Mouse (Mus musculus) neural tube, embryonic 11.5 days (tissue): Measurements from ENCODE around the gene Milr1. TPM values are rescaled to one million over a fixed set of nuclear protein-coding genes. Genes with fewer than 3 reads are reported as not detected.
A peak's percentile ranks its signal among the peaks of the same experiment; 100 is the strongest.
"Not testable (repeated sequence)": the region's sequence is repeated elsewhere in the genome, so short reads cannot be mapped to it uniquely, and the experiment has no call there.

ENCODE experiments used
- ATAC-seq: fragments of 200-750 bp; cut with Nextera tagmentation; 2 replicates; pipeline ENCODE4 v1.8.0; 2017; ENCODE audit warnings: moderate number of reproducible peaks, mild to moderate bottlenecking, moderate TSS enrichment, moderate library complexity; ENCODE audit not compliant: insufficient read depth, low FRiP score, low TSS enrichment
- DNase-seq: peaks from one replicate; pipeline ENCODE4 v3.0.0-alpha.2; 2015; ENCODE audit warnings: low spot score
- H3K27ac ChIP-seq: fragments of 300-500 bp; sonication (generic); 2 replicates; pipeline ENCODE4 v1.5.1; 2014; ENCODE audit warnings: low read depth, mild to moderate bottlenecking, low read length
- H3K27me3 ChIP-seq: fragments of 300-500 bp; sonication (generic); 2 replicates; pipeline ENCODE4 v1.6.1; 2014; ENCODE audit warnings: mild to moderate bottlenecking, low read length, mixed read lengths; ENCODE audit not compliant: control insufficient read depth, insufficient read depth
- H3K36me3 ChIP-seq: fragments of 300-500 bp; sonication (generic); 2 replicates; pipeline ENCODE4 v1.6.1; 2014; ENCODE audit warnings: mild to moderate bottlenecking, low read length, moderate library complexity, mixed read lengths; ENCODE audit not compliant: control insufficient read depth, insufficient read depth
- H3K4me1 ChIP-seq: fragments of 300-500 bp; sonication (generic); 2 replicates; pipeline ENCODE4 v1.6.1; 2014; ENCODE audit warnings: low read length, mixed read lengths; ENCODE audit not compliant: control insufficient read depth, insufficient read depth
- H3K4me2 ChIP-seq: fragments of 300-500 bp; sonication (generic); 2 replicates; pipeline ENCODE4 v1.6.1; 2014; ENCODE audit warnings: low read depth, mild to moderate bottlenecking, moderate library complexity
- H3K4me3 ChIP-seq: fragments of 300-500 bp; sonication (generic); 2 replicates; pipeline ENCODE4 v1.5.1; 2014; ENCODE audit warnings: low read depth, low read length
- H3K9ac ChIP-seq: fragments of 300-500 bp; sonication (generic); 2 replicates; pipeline ENCODE4 v1.6.1; 2014; ENCODE audit warnings: mild to moderate bottlenecking, low read length
- H3K9me3 ChIP-seq: fragments of 300-500 bp; sonication (generic); 2 replicates; pipeline ENCODE4 v1.6.1; 2016; ENCODE audit warnings: low read length; ENCODE audit not compliant: control insufficient read depth
- WGBS: fragments of 180-500 bp; shearing (Covaris S2); extraction: QIAGEN DNeasy Blood & Tissue Kit; methylation state at CpG from one replicate; pipeline ENCODE4 v1.1.7; 2014; 5-methylcytosine and 5-hydroxymethylcytosine counted together
- polyA plus RNA-seq: library from polyadenylated mRNA; unstranded; fragments of >200 nt; fragmentation: Nextera tagmentation; extraction: Ambion mirVana; gene quantifications from 2 replicates; pipeline ENCODE4 v1.2.1, GENCODE M21; 2014

Gene Milr1
- polyA plus RNA-seq, 1 experiment from 2014 or later, result 0.61 TPM

DNA sequence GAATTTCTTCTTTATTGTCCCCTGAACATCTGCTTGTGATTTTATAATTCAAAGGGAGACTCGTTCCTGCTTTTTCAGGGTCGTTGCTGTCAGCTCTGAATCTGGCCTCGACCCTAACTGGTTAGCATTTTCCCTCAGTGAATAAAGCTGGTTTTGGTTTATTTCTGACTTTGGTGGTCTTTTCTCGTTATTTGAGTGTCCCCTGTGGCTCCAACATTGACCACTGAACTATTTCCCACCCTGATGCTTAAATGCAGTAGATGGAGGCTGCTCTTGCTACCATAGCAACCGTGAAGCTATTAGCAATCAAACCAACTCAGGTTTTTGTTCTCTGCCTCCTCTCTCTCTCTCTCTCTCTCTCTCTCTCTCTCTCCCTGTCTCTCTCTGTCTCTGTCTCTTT lies 23.1 kb upstream of the Milr1 start:
- ATAC-seq (no peak), DNase-seq (no peak)
- H3K4me2 ChIP-seq, result no peak overlapping the region
- no peaks in the 10 kb centered on the region for H3K36me3 ChIP-seq
- no peak overlapping the region for H3K9ac ChIP-seq
- 41% methylated on average over 5 of the region's 5 CpGs for whole genome bisulfite sequencing
- H3K27me3 ChIP-seq, result no peaks in the 10 kb centered on the region
- no peaks in the 10 kb centered on the region for H3K9me3 ChIP-seq
- H3K4me3 ChIP-seq, result no peak overlapping the region
- no peaks in the 10 kb centered on the region for H3K4me1 ChIP-seq
- H3K27ac ChIP-seq, result no peak overlapping the region

DNA sequence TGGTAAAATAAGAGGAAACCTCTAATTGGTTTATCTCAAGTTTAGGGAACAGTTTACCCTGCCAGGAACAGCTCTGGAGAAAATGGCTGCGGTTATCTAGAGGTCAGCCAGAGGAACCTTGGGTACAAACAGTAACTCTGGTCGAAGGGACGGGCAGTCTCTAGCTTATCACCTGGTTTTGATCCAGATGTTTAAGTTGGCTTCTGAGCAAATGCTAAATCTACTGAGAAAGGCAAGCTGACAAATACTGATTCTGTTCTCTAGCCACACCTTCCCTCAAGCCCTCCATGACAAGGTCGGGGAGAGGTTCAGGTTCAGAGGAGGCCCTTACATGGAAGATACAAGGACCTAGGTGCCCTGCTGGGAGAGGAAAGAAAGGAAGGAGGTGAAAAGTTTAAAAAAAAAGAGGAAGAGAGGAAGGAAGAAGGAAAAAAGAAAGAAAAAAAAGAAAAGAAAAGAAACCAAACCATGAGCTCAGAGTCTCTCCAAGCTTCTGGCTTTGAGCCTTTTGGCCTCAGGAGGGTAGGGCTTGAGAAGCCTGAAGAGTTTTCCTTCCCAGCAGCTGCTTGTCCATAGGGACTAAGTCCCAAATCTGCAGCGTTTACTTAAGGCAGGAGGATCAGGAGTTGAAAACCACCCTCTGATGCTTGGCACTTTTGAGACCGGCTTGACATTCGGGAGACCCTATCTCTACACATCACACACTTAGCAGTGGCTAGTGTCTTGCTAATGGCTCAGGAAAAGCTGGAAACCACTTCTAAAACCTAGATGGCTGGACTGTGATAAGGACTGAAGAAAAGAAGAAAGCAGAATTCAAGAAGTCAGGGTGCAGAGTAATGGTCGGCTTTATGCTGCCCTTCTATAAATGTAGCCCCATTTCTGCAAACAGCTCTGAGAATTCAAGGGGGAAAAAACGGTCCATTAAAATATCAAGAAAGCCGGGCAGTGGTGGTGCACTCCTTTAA lies 22.3 kb upstream of the Milr1 start:
- Histone ChIP-seq H3K9me3 (no peaks in the 10 kb centered on the region), H3K4me1 (no peaks in the 10 kb centered on the region), H3K27ac (no peak overlapping the region), H3K36me3 (no peaks in the 10 kb centered on the region), H3K4me2 (no peak overlapping the region), H3K9ac (no peak overlapping the region), H3K27me3 (no peaks in the 10 kb centered on the region), H3K4me3 (no peak overlapping the region)
- ATAC-seq (no peak), DNase-seq (no peak)
- 83% methylated on average over 10 of the region's 10 CpGs for WGBS

DNA sequence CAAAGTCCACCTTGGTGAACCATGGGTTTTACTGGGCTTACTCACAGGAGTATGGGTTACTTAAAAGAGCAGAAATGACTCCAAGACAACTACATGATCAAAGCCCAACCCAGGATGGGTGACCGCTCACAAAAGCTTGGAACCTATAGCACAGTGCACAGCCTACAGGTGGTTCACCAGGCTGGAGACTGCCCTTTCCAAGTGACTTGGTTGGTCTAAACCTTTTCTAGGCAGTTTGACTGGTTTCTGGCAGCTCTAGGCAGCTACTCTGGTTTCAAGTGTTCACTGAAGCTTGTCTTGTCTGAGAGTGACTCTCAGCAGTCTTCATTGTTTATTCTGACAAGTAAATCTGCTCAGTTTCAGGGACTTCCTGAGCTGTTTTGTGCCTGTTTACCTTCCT lies 21.4 kb upstream of the Milr1 start:
- H3K9me3 ChIP-seq, result no peaks in the 10 kb centered on the region
- 88% methylated on average over 1 of the region's 1 CpGs for WGBS
- H3K4me3 ChIP-seq, result no peak overlapping the region
- no peak for DNase-seq
- ATAC-seq, result no peak
- H3K4me1 ChIP-seq, result no peaks in the 10 kb centered on the region
- H3K27ac ChIP-seq, result no peak overlapping the region
- H3K27me3 ChIP-seq, result no peaks in the 10 kb centered on the region
- no peak overlapping the region for H3K4me2 ChIP-seq
- no peak overlapping the region for H3K9ac ChIP-seq
- H3K36me3 ChIP-seq, result no peaks in the 10 kb centered on the region

DNA sequence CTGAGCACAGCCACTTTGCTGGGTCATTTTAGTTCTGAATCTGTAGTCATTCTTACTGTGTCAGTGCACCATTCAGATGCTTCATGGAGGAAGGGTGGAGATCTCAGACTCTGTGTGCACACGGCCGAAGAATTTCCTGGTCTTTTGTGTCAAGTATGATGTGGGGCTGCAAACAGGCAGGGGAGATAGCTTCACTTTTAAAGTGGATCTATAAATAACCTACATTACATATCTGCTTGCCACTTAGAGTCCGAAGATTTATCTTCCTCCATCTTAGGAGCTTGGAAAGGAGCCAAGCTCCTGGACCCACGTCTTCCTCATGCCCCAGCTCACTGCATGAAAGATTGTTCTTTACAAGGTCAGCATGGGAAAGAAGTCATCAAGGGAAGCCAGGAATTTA lies 20.3 kb upstream of the Milr1 start:
- Histone ChIP-seq H3K27ac (no peak overlapping the region), H3K4me1 (no peaks in the 10 kb centered on the region), H3K9ac (no peak overlapping the region), H3K4me2 (no peak overlapping the region), H3K9me3 (no peaks in the 10 kb centered on the region), H3K27me3 (no peaks in the 10 kb centered on the region), H3K36me3 (no peaks in the 10 kb centered on the region), H3K4me3 (no peak overlapping the region)
- no peak for ATAC-seq
- 81% methylated on average over 4 of the region's 4 CpGs for WGBS
- DNase-seq, result no peak

DNA sequence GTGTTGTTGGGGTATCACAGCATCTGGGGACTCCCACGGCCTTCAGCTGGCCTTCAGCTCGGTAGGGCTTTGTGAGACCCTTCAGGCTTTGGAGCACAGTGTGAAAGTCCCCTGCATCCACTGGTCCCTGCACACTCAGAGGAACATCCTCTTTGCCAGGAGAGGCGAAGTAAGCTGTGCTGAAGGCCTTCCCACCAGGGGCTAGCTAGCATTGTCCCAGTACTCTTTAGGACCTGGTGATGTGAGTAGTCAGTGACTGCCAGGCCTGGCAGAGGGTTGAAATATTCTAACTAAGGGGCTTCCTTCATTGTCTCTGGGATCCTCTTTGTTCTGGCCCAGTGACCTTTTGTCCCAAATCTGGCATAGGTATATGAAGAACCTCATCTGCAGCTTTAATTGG lies 14.4 kb upstream of the Milr1 start:
- Histone ChIP-seq H3K4me2 (no peak overlapping the region), H3K9me3 (no peaks in the 10 kb centered on the region), H3K4me3 (no peak overlapping the region), H3K27me3 (no peaks in the 10 kb centered on the region), H3K27ac (no peak overlapping the region), H3K4me1 (peaks cover 4% of the 10 kb centered on the region), H3K9ac (peak overlapping the region; percentile 26; the same call in 1 of the 2 replicates), H3K36me3 (no peaks in the 10 kb centered on the region)
- 59% methylated on average over 3 of the region's 3 CpGs for WGBS
- ATAC-seq (no peak), DNase-seq (no peak)

DNA sequence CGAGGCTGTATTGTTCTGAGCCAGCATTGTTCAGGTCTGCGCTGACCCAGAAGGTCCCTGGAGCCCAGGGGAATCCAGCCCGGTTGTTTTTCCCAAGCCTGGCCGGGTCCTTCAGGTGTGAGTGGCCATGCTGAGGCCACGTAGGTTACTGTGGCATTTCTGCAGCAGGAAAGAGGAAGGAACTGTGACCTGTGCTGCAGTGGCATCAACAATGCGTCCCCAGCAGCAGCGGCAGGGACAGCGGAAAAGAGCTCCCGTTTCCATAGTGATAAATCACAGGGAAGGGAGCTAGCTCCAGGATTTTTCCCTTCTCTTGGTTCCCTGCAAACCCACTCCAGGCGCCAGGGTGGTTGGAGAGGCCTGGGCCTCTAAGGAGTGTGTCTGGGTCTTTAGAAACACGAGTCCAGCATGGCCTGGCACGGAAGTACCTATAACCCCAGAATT lies 13.8 kb upstream of the Milr1 start:
- Histone ChIP-seq H3K9ac (peak overlapping the region; percentile 45), H3K9me3 (no peaks in the 10 kb centered on the region), H3K4me1 (peaks cover 4% of the 10 kb centered on the region), H3K4me3 (no peak overlapping the region), H3K27me3 (no peaks in the 10 kb centered on the region), H3K27ac (0 out of 2 replicates have a peak overlapping the region, but pooled peaks have one; percentile 44), H3K4me2 (no peak overlapping the region), H3K36me3 (no peaks in the 10 kb centered on the region)
- WGBS, result 17% methylated on average over 12 of the region's 12 CpGs
- ATAC-seq (no peak), DNase-seq (peak; percentile 42)

DNA sequence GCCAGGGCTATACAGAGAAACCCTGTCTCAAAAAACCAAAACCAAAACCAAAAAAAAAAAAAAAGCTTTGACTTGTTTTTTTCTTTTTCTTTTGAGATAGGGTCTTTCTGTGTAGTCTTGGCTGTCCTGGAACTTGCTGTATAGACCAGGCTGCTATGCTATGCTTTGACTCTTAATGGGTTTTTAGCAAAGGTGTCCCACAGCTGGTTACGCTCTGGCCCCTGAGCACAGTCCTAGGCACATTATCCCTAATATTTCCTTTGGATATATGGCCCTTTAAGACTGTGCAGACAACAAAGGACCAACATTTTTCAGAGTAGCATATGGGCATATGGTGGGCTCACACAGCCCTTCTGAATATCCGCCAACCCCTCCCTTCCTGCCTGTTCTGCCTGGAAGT lies 11.9 kb upstream of the Milr1 start:
- H3K4me3 ChIP-seq, result no peak overlapping the region
- 88% methylated on average over 2 of the region's 2 CpGs for WGBS
- DNase-seq (no peak), ATAC-seq (no peak)
- H3K9ac ChIP-seq, result no peak overlapping the region
- no peaks in the 10 kb centered on the region for H3K9me3 ChIP-seq
- no peak overlapping the region for H3K27ac ChIP-seq
- no peak overlapping the region for H3K4me2 ChIP-seq
- H3K27me3 ChIP-seq, result no peaks in the 10 kb centered on the region
- H3K36me3 ChIP-seq, result no peaks in the 10 kb centered on the region
- peaks cover 4% of the 10 kb centered on the region for H3K4me1 ChIP-seq

DNA sequence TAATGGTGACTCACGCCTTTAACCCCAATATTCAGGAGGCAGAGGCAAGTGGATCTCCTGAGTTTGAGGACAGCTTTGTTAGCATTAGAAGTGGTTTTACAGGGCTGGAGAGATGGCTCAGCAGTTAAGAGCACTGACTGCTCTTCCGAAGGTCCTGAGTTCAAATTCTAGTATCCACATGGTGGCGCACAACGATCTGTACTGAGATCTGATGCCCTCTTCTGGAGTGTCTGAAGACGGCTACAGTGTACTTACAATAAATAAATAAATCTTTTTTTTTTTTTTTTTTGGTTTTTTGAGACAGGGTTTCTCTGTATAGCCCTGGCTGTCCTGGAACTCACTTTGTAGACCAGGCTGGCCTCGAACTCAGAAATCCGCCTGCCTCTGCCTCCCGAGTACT lies 10.3 kb upstream of the Milr1 start:
- H3K27ac ChIP-seq, result not testable (repeated sequence)
- 90% methylated on average over 8 of the region's 8 CpGs for WGBS

DNA sequence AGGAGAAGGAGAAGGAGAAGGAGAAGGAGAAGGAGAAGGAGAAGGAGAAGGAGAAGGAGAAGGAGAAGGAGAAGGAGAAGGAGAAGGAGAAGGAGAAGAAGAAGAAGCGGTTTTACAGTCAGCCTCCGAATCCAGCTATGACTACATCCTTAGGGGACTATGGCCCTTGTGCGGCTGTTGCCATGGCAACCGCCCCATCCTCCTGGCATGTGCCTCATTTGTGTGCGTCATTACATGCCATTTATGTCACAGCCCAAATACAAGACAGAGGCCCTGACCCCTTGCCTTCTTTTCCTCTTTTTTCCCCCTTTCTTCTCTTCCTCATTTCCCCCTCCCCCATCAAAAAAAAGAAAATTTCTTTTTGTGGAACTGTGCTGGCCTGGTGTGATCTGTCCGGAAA lies 9.8 kb upstream of the Milr1 start:
- DNase-seq (peak; percentile 78), ATAC-seq (no peak; the same call in 1 of the 2 replicates)
- Histone ChIP-seq H3K9ac (no peak overlapping the region), H3K27ac (no peak overlapping the region), H3K4me2 (no peak overlapping the region), H3K9me3 (no peaks in the 10 kb centered on the region), H3K4me1 (peaks cover 4% of the 10 kb centered on the region), H3K36me3 (no peaks in the 10 kb centered on the region), H3K27me3 (no peaks in the 10 kb centered on the region), H3K4me3 (no peak overlapping the region)
- WGBS, result 48% methylated on average over 6 of the region's 6 CpGs

More for the DNA sequence above, 10.3 kb upstream of the Milr1 start:
- H3K9ac ChIP-seq, H3K4me2 ChIP-seq, DNase-seq, H3K36me3 ChIP-seq, H3K9me3 ChIP-seq, ATAC-seq, H3K4me3 ChIP-seq, H3K27me3 ChIP-seq, H3K4me1 ChIP-seq: not testable (repeated sequence)
